Mouse (Mus musculus): ENCODE measurements around the gene Olfr1493-ps1. TPM values are rescaled to one million over a fixed set of nuclear protein-coding genes. Genes with fewer than 3 reads are reported as not detected.

Gene Olfr1493-ps1
- polyA plus RNA-seq, 1 experiment from 2014 or later = not detected

Other genes with a start within 250 kb of the Olfr1493-ps1 start
- gene Olfr1475, start 243.1 kb upstream of the Olfr1493-ps1 start, polyA plus RNA-seq (2014; fragmentation: Nextera tagmentation; extraction: Ambion mirVana) = not detected in 2 replicates
- not detected in 2 replicates for gene Olfr1477, start 222.7 kb upstream of the Olfr1493-ps1 start, polyA plus RNA-seq (2014; fragmentation: Nextera tagmentation; extraction: Ambion mirVana)
- gene Olfr1480, start 195.4 kb upstream of the Olfr1493-ps1 start, polyA plus RNA-seq (2014; fragmentation: Nextera tagmentation; extraction: Ambion mirVana) = not detected in 2 replicates
- gene Olfr1484, start 139.8 kb upstream of the Olfr1493-ps1 start, polyA plus RNA-seq (2014; fragmentation: Nextera tagmentation; extraction: Ambion mirVana) = not detected in 2 replicates
- not detected in 2 replicates for gene Olfr1487, start 105.9 kb upstream of the Olfr1493-ps1 start, polyA plus RNA-seq (2014; fragmentation: Nextera tagmentation; extraction: Ambion mirVana)
- not detected in 2 replicates for gene Olfr1489, start 91.7 kb upstream of the Olfr1493-ps1 start, polyA plus RNA-seq (2014; fragmentation: Nextera tagmentation; extraction: Ambion mirVana)
- gene Olfr1490, start 72.2 kb upstream of the Olfr1493-ps1 start, polyA plus RNA-seq (2014; fragmentation: Nextera tagmentation; extraction: Ambion mirVana) = not detected in 2 replicates
- not detected in 2 replicates for gene Olfr1491, start 26.0 kb upstream of the Olfr1493-ps1 start, polyA plus RNA-seq (2014; fragmentation: Nextera tagmentation; extraction: Ambion mirVana)
- gene Olfr1494, start 16.4 kb downstream of the Olfr1493-ps1 start, polyA plus RNA-seq (2014; fragmentation: Nextera tagmentation; extraction: Ambion mirVana) = not detected in 2 replicates
- gene Olfr1495, start 41.3 kb downstream of the Olfr1493-ps1 start, polyA plus RNA-seq (2014; fragmentation: Nextera tagmentation; extraction: Ambion mirVana) = not detected in 2 replicates
- gene Olfr1496, start 54.6 kb downstream of the Olfr1493-ps1 start, polyA plus RNA-seq (2014; fragmentation: Nextera tagmentation; extraction: Ambion mirVana) = not detected in 2 replicates
- gene Olfr1497, start 74.9 kb downstream of the Olfr1493-ps1 start, polyA plus RNA-seq (2014; fragmentation: Nextera tagmentation; extraction: Ambion mirVana) = not detected in 2 replicates
- not detected in 2 replicates for gene Olfr1499, start 96.2 kb downstream of the Olfr1493-ps1 start, polyA plus RNA-seq (2014; fragmentation: Nextera tagmentation; extraction: Ambion mirVana)
- gene Olfr1500, start 107.2 kb downstream of the Olfr1493-ps1 start, polyA plus RNA-seq (2014; fragmentation: Nextera tagmentation; extraction: Ambion mirVana) = not detected in 2 replicates
- not detected in 2 replicates for gene Olfr1501, start 127.4 kb downstream of the Olfr1493-ps1 start, polyA plus RNA-seq (2014; fragmentation: Nextera tagmentation; extraction: Ambion mirVana)
- gene Olfr1502, start 138.5 kb downstream of the Olfr1493-ps1 start, polyA plus RNA-seq (2014; fragmentation: Nextera tagmentation; extraction: Ambion mirVana) = not detected in 2 replicates
- not detected in 2 replicates for gene Olfr1504, start 174.7 kb downstream of the Olfr1493-ps1 start, polyA plus RNA-seq (2014; fragmentation: Nextera tagmentation; extraction: Ambion mirVana)
- gene Olfr1505, start 190.3 kb downstream of the Olfr1493-ps1 start, polyA plus RNA-seq (2014; fragmentation: Nextera tagmentation; extraction: Ambion mirVana) = not detected in 2 replicates